Mouse (Mus musculus) hindbrain, embryonic 11.5 days (tissue): ENCODE data around the gene Slc12a8. TPM values are rescaled to one million over a fixed set of nuclear protein-coding genes. Genes with fewer than 3 reads are reported as not detected.

Experiments used
- ATAC-seq: fragments of 200-750 bp; cut with Nextera tagmentation; 2 replicates; pipeline ENCODE4 v1.8.0; 2017; ENCODE audit warnings: mild to moderate bottlenecking, moderate TSS enrichment, moderate library complexity; ENCODE audit not compliant: low FRiP score
- DNase-seq: peaks from one replicate; pipeline ENCODE4 v3.0.0-alpha.2; 2015; ENCODE audit warnings: low spot score
- H3K27ac ChIP-seq: fragments of 300-500 bp; sonication (generic); 2 replicates; pipeline ENCODE4 v1.5.1; 2014; ENCODE audit warnings: mild to moderate bottlenecking, low read depth, low read length
- H3K27me3 ChIP-seq: fragments of 300-500 bp; sonication (generic); 2 replicates; pipeline ENCODE4 v1.6.1; 2014; ENCODE audit warnings: mild to moderate bottlenecking, low read length, moderate library complexity, mixed read lengths; ENCODE audit not compliant: control insufficient read depth, insufficient read depth
- H3K36me3 ChIP-seq: fragments of 300-500 bp; sonication (generic); 2 replicates; pipeline ENCODE4 v1.6.1; 2014; ENCODE audit warnings: mild to moderate bottlenecking, low read length, moderate library complexity, mixed read lengths; ENCODE audit not compliant: control insufficient read depth, insufficient read depth
- H3K4me1 ChIP-seq: fragments of 300-500 bp; sonication (generic); replicated peaks from 2 replicates; pipeline ENCODE4 v1.6.1; 2014; ENCODE audit warnings: low read length, mixed read lengths; ENCODE audit not compliant: control insufficient read depth, insufficient read depth
- H3K4me2 ChIP-seq: fragments of 300-500 bp; sonication (generic); replicated peaks from 2 replicates; pipeline ENCODE4 v1.6.1; 2014; ENCODE audit warnings: mild to moderate bottlenecking, low read depth, low read length
- H3K4me3 ChIP-seq: fragments of 300-500 bp; sonication (generic); 2 replicates; pipeline ENCODE4 v1.5.1; 2014; ENCODE audit warnings: low read depth, low read length
- H3K9ac ChIP-seq: fragments of 300-500 bp; sonication (generic); 2 replicates; pipeline ENCODE4 v1.6.1; 2014; ENCODE audit warnings: low read depth, low read length
- H3K9me3 ChIP-seq: fragments of 300-500 bp; sonication (generic); 2 replicates; pipeline ENCODE4 v1.6.1; 2016; ENCODE audit warnings: low read length; ENCODE audit not compliant: control insufficient read depth
- WGBS: fragments of 180-500 bp; shearing (Covaris S2); extraction: QIAGEN DNeasy Blood & Tissue Kit; methylation state at CpG from one replicate; pipeline ENCODE4 v1.1.7; 2014; 5-methylcytosine and 5-hydroxymethylcytosine counted together
- polyA plus RNA-seq: library from polyadenylated mRNA; unstranded; fragments of >200 nt; fragmentation: Nextera tagmentation; extraction: Ambion mirVana; gene quantifications from 2 replicates; pipeline ENCODE4 v1.2.1, GENCODE M21; 2014

Gene Slc12a8
- polyA plus RNA-seq, 1 experiment from 2014 or later: 1.2 TPM

DNA sequence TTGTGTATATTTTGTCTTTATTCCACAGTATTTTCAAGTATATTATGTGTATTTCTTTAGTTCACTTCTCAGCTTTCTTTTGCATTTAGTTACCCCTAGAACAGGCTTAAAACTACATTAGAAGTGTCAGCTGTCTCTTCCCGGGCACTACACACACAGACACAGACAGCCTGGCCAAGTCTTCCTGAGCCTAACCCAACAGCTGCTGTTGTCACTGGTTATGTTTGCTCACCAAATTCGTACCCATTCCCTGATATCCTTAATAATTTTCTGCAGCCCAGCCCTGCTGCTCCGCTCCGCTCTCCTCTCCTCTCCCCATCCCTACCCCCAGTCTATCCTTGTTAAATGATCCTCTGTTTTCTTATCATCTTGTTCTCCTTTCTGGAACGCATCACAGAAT is 112.4 kb downstream of the Slc12a8 start:
- 92% methylated on average over 5 of the region's 5 CpGs for WGBS
- no peaks in the 10 kb centered on the region for H3K9me3 ChIP-seq
- no peak overlapping the region for H3K4me2 ChIP-seq
- ATAC-seq (no peak), DNase-seq (no peak)
- no peak overlapping the region for H3K9ac ChIP-seq
- H3K36me3 ChIP-seq: no peaks in the 10 kb centered on the region
- no peak overlapping the region for H3K4me3 ChIP-seq
- H3K27ac ChIP-seq: no peak overlapping the region
- H3K4me1 ChIP-seq: no peaks in the 10 kb centered on the region
- no peaks in the 10 kb centered on the region for H3K27me3 ChIP-seq

DNA sequence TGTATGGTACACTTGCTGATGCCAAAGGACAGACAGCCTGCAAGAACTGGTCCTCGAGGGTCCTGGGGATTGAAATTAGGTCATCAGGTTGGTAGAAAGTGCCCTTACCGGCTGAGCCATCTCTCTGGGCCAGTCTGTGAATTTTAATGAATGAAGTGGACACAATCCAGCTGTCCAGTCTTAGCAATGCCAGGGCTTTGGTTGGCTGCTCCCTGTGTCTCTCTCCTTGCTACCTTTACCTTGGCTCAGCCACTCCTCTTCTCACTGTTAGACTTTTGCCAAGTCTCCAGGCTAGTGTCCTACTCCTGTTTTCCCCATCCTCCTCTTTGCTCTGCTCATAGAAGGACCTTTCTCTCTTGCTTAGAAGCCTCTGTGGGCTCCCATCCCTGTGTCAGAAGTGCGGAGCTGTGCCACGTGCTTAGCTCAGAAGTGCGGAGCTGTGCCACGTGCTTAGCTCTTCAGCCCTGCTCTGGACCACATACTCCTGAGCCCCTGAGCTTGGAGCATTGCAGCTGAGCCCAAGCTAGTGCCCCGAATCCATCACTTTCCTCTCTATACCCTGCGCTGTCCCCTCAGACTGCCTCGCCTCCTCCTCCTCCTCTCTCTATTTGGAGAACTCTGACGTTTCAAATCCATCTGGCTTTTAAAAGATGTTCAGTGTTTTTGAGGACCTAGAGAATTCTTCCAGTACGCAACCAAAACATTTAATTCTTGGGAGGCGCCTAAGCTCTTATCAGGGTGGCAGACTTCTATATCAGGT is 118.9 kb downstream of the Slc12a8 start:
- Histone ChIP-seq H3K4me2 (no peak overlapping the region), H3K9me3 (no peaks in the 10 kb centered on the region), H3K4me1 (no peaks in the 10 kb centered on the region), H3K27ac (no peak overlapping the region), H3K9ac (no peak overlapping the region), H3K4me3 (no peak overlapping the region), H3K27me3 (no peaks in the 10 kb centered on the region), H3K36me3 (no peaks in the 10 kb centered on the region)
- DNase-seq (no peak), ATAC-seq (no peak)
- 86% methylated on average over 12 of the region's 12 CpGs for WGBS

DNA sequence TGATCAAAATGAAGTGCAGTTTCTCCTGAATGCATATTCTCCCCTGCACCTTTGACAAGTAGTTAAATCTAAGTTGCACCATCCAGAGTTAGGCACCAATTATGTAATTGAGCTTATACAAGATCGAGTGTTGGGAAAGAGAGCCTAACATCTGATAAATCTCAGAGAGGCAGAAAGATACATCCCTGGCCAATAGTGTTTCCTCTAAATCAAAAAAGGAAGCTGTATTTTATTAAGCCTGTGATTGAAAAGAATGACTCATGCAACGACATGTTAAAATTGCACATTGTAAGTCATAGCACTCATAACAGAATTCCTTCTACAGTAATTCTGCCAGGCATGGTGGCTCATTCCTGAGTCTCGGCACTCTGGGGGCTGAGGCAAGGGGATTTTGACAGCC is 124.7 kb downstream of the Slc12a8 start:
- Histone ChIP-seq H3K9me3 (no peaks in the 10 kb centered on the region), H3K9ac (no peak overlapping the region), H3K4me2 (no peak overlapping the region), H3K27ac (no peak overlapping the region), H3K4me3 (no peak overlapping the region), H3K4me1 (no peaks in the 10 kb centered on the region), H3K36me3 (no peaks in the 10 kb centered on the region), H3K27me3 (no peaks in the 10 kb centered on the region)
- DNase-seq: no peak
- 85% methylated on average over 3 of the region's 3 CpGs for WGBS
- ATAC-seq: no peak

DNA sequence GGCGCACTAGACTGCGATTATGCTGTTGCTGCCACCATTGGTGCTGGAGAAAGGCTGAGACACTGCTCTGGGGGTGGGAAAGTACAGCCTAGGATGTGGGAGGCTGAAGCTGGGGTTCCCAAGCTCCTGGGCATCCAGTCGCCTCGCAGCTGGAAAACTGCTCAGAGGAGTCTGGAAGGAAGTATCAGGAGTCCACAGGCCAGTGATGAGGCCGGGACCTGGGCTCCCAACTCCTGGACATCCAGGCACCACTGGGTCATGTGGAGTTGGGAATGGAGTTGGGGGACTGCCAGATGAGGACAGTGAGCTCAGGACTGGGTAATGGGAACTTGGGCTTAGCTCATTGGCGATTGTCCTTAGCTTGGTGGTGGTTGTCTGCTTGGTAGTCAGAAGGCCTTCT is 136.0 kb downstream of the Slc12a8 start:
- Histone ChIP-seq H3K9me3 (no peaks in the 10 kb centered on the region), H3K9ac (no peak overlapping the region), H3K36me3 (no peaks in the 10 kb centered on the region), H3K4me1 (no peaks in the 10 kb centered on the region), H3K27me3 (no peaks in the 10 kb centered on the region), H3K4me3 (no peak overlapping the region), H3K27ac (no peak overlapping the region), H3K4me2 (no peak overlapping the region)
- DNase-seq: no peak
- 88% methylated on average over 6 of the region's 6 CpGs for WGBS
- no peak for ATAC-seq

- H3K9me3 ChIP-seq: no peaks in the 10 kb centered on the region
- H3K27ac ChIP-seq: no peak overlapping the region
- ATAC-seq (no peak), DNase-seq (no peak)
- H3K4me3 ChIP-seq: no peak overlapping the region
- no peaks in the 10 kb centered on the region for H3K27me3 ChIP-seq
- no peaks in the 10 kb centered on the region for H3K4me1 ChIP-seq
- 89% methylated on average over 3 of the region's 3 CpGs for WGBS
- no peaks in the 10 kb centered on the region for H3K36me3 ChIP-seq
- no peak overlapping the region for H3K9ac ChIP-seq
- H3K4me2 ChIP-seq: no peak overlapping the region
Observed at GRCm38 (mm10) chr16:33655443-33655842, 138.3 kb downstream of the Slc12a8 start.

DNA sequence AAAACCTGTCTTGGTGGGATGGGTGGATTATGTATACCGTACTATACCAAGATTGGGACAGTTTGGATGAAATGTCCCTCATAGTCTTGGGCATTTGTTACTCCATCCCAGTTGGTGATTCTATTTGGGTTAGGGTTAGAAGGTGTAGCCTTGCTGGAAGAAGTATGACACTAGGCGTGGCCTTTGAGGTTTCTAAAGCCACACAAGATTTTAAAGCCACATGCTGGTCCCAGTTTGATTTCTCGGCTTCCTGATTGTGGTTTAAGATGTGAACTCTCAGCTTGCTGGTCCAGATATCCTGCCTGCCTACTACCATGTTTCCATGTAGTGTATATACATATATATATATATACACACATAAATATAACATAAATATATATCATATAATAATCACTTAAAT is 140.1 kb downstream of the Slc12a8 start:
- 96% methylated on average over 3 of the region's 3 CpGs for WGBS
- DNase-seq (no peak), ATAC-seq (no peak)
- Histone ChIP-seq H3K4me2 (no peak overlapping the region), H3K4me1 (no peaks in the 10 kb centered on the region), H3K9ac (no peak overlapping the region), H3K27me3 (no peaks in the 10 kb centered on the region), H3K4me3 (no peak overlapping the region), H3K9me3 (no peaks in the 10 kb centered on the region), H3K27ac (no peak overlapping the region), H3K36me3 (no peaks in the 10 kb centered on the region)

GRCm38 (mm10) chr16:33658121-33658520 is 141.0 kb downstream of the Slc12a8 start:
- H3K9me3 ChIP-seq: no peaks in the 10 kb centered on the region
- H3K9ac ChIP-seq: no peak overlapping the region
- DNase-seq (no peak), ATAC-seq (no peak)
- no peaks in the 10 kb centered on the region for H3K36me3 ChIP-seq
- H3K27me3 ChIP-seq: no peaks in the 10 kb centered on the region
- no peak overlapping the region for H3K4me3 ChIP-seq
- no peaks in the 10 kb centered on the region for H3K4me1 ChIP-seq
- no peak overlapping the region for H3K27ac ChIP-seq
- H3K4me2 ChIP-seq: no peak overlapping the region
- WGBS: 98% methylated on average over 3 of the region's 3 CpGs

GRCm38 (mm10) chr16:33659521-33659920 is 142.4 kb downstream of the Slc12a8 start:
- Histone ChIP-seq H3K4me3 (no peak overlapping the region), H3K27ac (no peak overlapping the region), H3K27me3 (no peaks in the 10 kb centered on the region), H3K9me3 (no peaks in the 10 kb centered on the region), H3K4me1 (no peaks in the 10 kb centered on the region), H3K9ac (no peak overlapping the region), H3K4me2 (no peak overlapping the region), H3K36me3 (no peaks in the 10 kb centered on the region)
- ATAC-seq (no peak), DNase-seq (no peak)
- 91% methylated on average over 5 of the region's 5 CpGs for whole genome bisulfite sequencing

DNA sequence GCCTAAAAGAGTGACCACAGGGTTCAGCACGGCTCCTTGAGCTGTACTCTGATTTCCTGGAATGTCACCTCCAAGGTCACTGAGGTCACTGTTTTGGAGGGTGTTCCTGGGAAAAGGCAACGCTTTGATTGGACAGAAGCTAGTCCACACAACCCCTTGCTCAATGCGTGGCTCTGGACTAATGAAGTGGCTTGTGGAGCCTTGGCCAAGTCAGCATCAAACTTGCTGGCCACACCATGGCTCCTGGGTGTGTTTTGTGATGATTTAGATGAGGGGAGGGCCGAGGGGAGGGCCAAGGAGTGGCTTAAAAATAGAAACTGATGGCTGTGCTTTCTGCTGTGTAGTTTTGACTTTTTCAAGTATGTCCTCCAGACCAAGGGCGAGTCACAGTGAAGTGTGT is 143.0 kb downstream of the Slc12a8 start:
- no peak overlapping the region for H3K27ac ChIP-seq
- no peak for DNase-seq
- H3K9me3 ChIP-seq: no peaks in the 10 kb centered on the region
- H3K4me3 ChIP-seq: no peak overlapping the region
- H3K4me1 ChIP-seq: no peaks in the 10 kb centered on the region
- H3K27me3 ChIP-seq: no peaks in the 10 kb centered on the region
- no peak overlapping the region for H3K9ac ChIP-seq
- H3K36me3 ChIP-seq: no peaks in the 10 kb centered on the region
- H3K4me2 ChIP-seq: no peak overlapping the region
- ATAC-seq: no peak
- 70% methylated on average over 5 of the region's 5 CpGs for WGBS
